Mouse (Mus musculus): Measurements from ENCODE around the gene Klhl3.

Gene Klhl3

GRCm38 (mm10) chr13:57965658-57966057 is 147.7 kb downstream of the Klhl3 start:
- CTCF ChIA-PET, result no interaction called here

DNA sequence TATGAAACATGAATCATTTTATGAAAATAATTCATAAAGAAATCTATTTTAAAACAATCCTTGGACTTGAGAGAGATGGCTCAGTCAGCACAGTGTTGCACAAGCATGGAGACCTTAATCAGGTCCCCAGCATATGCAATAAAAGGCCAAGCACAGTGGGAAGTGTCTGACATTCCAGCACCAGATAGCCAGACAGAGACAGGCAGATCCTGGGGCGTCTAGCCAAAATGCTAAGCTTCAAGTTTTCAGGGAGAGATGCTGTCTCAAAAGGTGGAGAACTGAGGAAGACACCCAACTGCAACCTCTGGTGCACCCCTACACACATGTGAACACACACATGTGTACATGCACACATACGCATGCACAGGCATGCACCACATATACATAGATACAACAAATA is 153.1 kb downstream of the Klhl3 start:
- CTCF ChIA-PET, result no interaction called here

DNA sequence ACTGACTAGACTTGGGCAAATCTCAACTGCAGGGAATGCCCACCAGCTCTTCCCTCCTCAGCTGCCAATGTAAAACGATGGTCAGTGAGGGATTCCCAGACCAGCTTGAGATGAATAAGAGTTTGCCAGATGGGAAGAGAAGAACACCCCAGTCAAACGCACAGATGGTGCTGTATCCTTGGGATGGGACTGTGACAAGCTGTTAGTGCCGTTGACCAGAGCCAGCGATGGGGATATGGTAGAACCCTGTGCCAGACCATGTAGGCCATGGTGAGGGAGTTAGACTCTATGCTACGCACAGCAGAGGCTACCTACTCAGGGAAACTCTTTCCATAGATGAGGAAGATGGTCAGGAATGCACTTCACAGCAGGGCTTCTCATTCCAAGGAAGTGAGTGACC is 153.6 kb downstream of the Klhl3 start:
- CTCF ChIA-PET, result no interaction called here

Measured in spleen, embryonic (tissue).